Mouse (Mus musculus) kidney, adult 2 months (tissue): ENCODE data around the gene Nr1h4. TPM values are rescaled to one million over a fixed set of nuclear protein-coding genes. Genes with fewer than 3 reads are reported as not detected.

Source experiments
- DNase-seq: peaks from one replicate; pipeline ENCODE4 v3.0.0; 2021
- H3K27ac ChIP-seq: fragments of 200-500 bp; 2 replicates; pipeline ENCODE4 v1.5.1; 2012; ENCODE audit warnings: low read depth, low read length, control low read depth, inconsistent platforms; ENCODE audit not compliant: insufficient read depth
- H3K27me3 ChIP-seq: fragments of 200-500 bp; replicated peaks from 2 replicates; pipeline ENCODE4 v1.6.1; 2012; ENCODE audit warnings: mild to moderate bottlenecking, moderate library complexity, low read length, inconsistent platforms; ENCODE audit not compliant: control insufficient read depth, insufficient read depth
- H3K36me3 ChIP-seq: fragments of 200-500 bp; 2 replicates; pipeline ENCODE4 v1.6.1; 2012; ENCODE audit warnings: mild to moderate bottlenecking, moderate library complexity, low read length, inconsistent platforms; ENCODE audit not compliant: control insufficient read depth, insufficient read depth
- H3K4me1 ChIP-seq: fragments of 200-500 bp; 2 replicates; pipeline ENCODE4 v1.6.1; 2011; ENCODE audit warnings: low read length; ENCODE audit not compliant: control insufficient read depth, insufficient read depth
- H3K4me3 ChIP-seq: fragments of 200-500 bp; 2 replicates; pipeline ENCODE4 v1.5.1; 2011; ENCODE audit warnings: mild to moderate bottlenecking, low read depth, low read length, control low read depth; ENCODE audit not compliant: insufficient read depth
- CTCF ChIP-seq: fragments of 200-500 bp; conservative IDR thresholded peaks from 2 replicates; pipeline ENCODE4 v1.5.1; 2011; ENCODE audit warnings: low read depth, mild to moderate bottlenecking, control low read depth, low read length, moderate library complexity, mixed read lengths; ENCODE audit not compliant: insufficient read depth, insufficient read length
- POLR2A ChIP-seq: fragments of 200-500 bp; IDR thresholded peaks from one replicate; pipeline ENCODE4 v1.6.1; 2011; ENCODE audit warnings: low read depth, low read length, control low read depth
- WGBS: fragments of 180-500 bp; shearing (Covaris S2); methylation state at CpG from one replicate; pipeline ENCODE4 v1.1.7; 2018; 5-methylcytosine and 5-hydroxymethylcytosine counted together
- polyA plus RNA-seq: library from polyadenylated mRNA; depleted of rRNA; stranded (reverse); fragments of >200 nt; gene quantifications from 2 replicates; pipeline ENCODE4 v1.2.3, GENCODE M21; 2012

Gene Nr1h4
- polyA plus RNA-seq, 1 experiment: 59.2 TPM

GRCm38 (mm10) chr10:89482142-89482681 lies 51.2 kb downstream of the Nr1h4 start:
- 65% methylated on average over 10 of the region's 10 CpGs for WGBS
- peaks cover 14% of the 10 kb centered on the region for H3K36me3 ChIP-seq
- TF ChIP-seq CTCF (no peak), POLR2A (no peak)
- H3K4me3 ChIP-seq: no peak overlapping the region
- H3K27ac ChIP-seq: no peak overlapping the region
- peaks cover 4% of the 10 kb centered on the region; the same call in 1 of the 2 replicates for H3K4me1 ChIP-seq
- no peak for DNase-seq
- no peaks in the 10 kb centered on the region for H3K27me3 ChIP-seq

DNA sequence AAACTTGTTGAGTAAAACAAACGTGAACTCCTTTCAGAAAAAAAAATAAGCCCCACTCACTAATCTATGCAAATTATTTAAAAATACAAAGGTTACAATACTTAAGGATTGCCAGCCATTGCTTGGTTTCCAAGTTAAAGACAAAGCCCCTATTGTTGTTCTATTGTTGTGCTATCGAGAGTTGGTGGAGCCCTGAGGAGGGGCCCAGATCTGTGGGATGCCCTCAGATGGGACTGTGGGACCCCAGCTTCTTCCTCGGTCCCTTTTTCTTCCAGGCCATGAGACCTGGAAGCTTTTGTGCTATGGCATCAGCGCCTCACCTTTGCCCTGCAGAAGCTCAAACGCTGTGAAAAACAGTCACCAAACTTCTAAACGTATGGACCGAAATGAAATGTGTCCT lies 51.7 kb downstream of the Nr1h4 start:
- H3K36me3 ChIP-seq: peaks cover 14% of the 10 kb centered on the region
- peaks cover 4% of the 10 kb centered on the region; the same call in 1 of the 2 replicates for H3K4me1 ChIP-seq
- H3K4me3 ChIP-seq: no peak overlapping the region
- no peak for DNase-seq
- no peak overlapping the region for H3K27ac ChIP-seq
- 64% methylated on average over 7 of the region's 7 CpGs for WGBS
- TF ChIP-seq CTCF (no peak), POLR2A (no peak)
- no peaks in the 10 kb centered on the region for H3K27me3 ChIP-seq

DNA sequence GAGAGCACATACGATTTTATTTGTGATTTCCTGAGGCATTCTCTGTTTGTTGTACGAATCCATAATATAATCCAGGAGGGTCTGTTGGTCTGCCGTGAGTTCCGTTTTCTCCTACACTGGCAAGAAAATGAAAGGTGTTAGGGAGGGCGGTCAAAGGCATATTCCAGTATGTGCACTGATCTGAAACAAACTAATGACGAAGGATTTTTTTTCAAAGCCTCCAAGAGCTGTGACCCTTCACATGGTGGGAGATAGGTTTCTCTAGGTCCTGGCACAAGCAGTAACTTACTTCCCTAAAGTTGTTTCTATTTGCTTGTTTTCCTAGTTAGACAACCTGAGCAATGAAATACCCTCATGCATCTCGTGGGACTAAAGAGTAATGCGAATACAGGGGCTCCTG lies 54.6 kb downstream of the Nr1h4 start:
- no peak for TF ChIP-seq POLR2A
- no peak for TF ChIP-seq CTCF
- peak; percentile 66 for DNase-seq
- Histone ChIP-seq H3K4me1 (peaks cover 4% of the 10 kb centered on the region; the same call in 1 of the 2 replicates), H3K4me3 (no peak overlapping the region), H3K27ac (peak overlapping the region; percentile 69), H3K27me3 (no peaks in the 10 kb centered on the region), H3K36me3 (peaks cover 17% of the 10 kb centered on the region)
- WGBS: 45% methylated on average over 8 of the region's 8 CpGs

DNA sequence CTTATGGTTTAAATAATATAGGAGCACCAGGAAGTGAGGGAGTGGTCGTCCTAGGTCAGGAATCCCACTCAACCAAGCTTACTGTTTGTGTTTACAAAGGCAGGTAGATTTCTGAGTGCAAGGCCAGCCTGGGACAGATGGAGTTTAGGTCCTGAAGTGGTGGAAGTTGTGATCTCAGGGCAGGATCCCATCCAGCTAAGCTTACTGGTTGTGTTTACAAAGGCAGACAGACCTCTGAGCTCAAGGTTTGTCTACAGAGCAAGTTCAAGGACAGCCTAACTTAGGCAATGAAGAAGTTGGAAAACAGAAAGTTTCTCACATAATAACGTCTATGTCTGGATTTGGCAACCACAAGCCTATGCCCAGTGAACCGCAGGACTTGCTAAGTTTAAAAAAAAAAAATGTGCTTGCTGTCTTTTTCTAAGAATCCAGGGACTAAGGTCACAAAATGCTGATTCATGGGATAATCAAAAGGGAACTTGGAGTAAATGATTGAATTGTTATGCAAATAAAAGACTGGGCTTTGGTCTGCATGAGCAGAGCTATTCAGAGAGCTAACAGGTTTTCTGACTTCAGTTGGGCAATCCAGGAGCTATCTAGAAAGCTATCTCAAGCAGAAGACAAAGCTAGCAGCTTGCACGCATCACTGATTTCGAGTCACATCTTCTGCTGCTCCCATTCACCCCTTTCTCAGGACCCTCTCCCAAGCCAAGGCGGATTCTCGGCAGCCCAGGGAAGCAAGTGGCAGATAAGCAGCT lies 62.6 kb downstream of the Nr1h4 start:
- DNase-seq: peak; percentile 89
- peaks cover 13% of the 10 kb centered on the region; the same call in 1 of the 2 replicates for H3K4me1 ChIP-seq
- no peak for TF ChIP-seq CTCF
- peak; percentile 64 for TF ChIP-seq POLR2A
- H3K36me3 ChIP-seq: peaks cover 8% of the 10 kb centered on the region
- H3K27ac ChIP-seq: peak overlapping the region; percentile 84
- WGBS: 61% methylated on average over 7 of the region's 7 CpGs
- no peaks in the 10 kb centered on the region for H3K27me3 ChIP-seq
- H3K4me3 ChIP-seq: no peak overlapping the region

- Histone ChIP-seq H3K4me1 (peaks cover 9% of the 10 kb centered on the region; the same call in 1 of the 2 replicates), H3K27ac (peak overlapping the region; percentile 88; the same call in 1 of the 2 replicates), H3K36me3 (peaks cover 7% of the 10 kb centered on the region; the same call in 1 of the 2 replicates), H3K27me3 (no peaks in the 10 kb centered on the region), H3K4me3 (no peak overlapping the region)
- TF ChIP-seq CTCF: no peak
- no peak for TF ChIP-seq POLR2A
- 73% methylated on average over 4 of the region's 4 CpGs for WGBS
- DNase-seq: peak; percentile 83
Observed at GRCm38 (mm10) chr10:89464760-89465405, 68.5 kb downstream of the Nr1h4 start.

GRCm38 (mm10) chr10:89462890-89463289 lies 70.5 kb downstream of the Nr1h4 start:
- H3K4me1 ChIP-seq: peaks cover 4% of the 10 kb centered on the region; the same call in 1 of the 2 replicates
- H3K27ac ChIP-seq: peak overlapping the region; percentile 65
- no peaks in the 10 kb centered on the region for H3K27me3 ChIP-seq
- peaks cover 11% of the 10 kb centered on the region; the same call in 1 of the 2 replicates for H3K36me3 ChIP-seq
- WGBS: 60% methylated on average over 11 of the region's 11 CpGs
- TF ChIP-seq POLR2A: no peak
- no peak for TF ChIP-seq CTCF
- DNase-seq: no peak
- H3K4me3 ChIP-seq: no peak overlapping the region

DNA sequence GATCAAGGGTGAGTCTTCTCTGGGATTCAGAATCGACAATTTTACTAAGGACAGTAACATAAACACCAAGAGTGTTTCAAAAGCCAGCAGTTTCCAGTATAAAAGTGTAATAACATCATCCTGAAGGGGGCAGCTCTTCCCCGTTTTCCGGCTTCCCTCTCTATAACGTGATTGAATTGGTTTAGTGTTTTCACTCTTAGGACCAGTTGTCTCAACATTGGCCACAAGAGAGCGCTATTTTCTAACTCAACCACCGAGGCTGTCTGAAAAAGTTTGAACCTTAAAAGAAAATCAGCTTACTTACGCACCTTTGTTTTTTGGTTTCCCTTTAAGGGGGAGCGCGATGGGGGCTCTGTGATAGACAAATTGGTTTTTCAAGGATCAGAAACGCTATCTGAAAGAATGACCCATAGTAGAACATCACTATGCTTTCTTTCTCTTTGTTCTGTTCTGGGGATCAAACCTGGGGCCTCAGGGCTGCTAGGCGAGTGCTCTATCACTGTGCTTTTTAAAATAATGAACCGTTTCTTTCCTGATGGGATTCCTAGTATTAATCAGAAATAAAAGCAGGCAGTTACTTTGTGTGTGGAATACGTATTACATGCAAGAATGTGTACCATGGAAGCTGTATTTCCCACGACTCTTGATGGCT lies 71.4 kb downstream of the Nr1h4 start:
- Histone ChIP-seq H3K36me3 (peaks cover 11% of the 10 kb centered on the region; the same call in 1 of the 2 replicates), H3K27ac (no peak overlapping the region), H3K27me3 (no peaks in the 10 kb centered on the region), H3K4me3 (no peak overlapping the region), H3K4me1 (no peaks in the 10 kb centered on the region; the same call in 1 of the 2 replicates)
- WGBS: 19% methylated on average over 14 of the region's 14 CpGs
- no peak for TF ChIP-seq POLR2A
- peak; percentile 35 for TF ChIP-seq CTCF
- peak; percentile 85 for DNase-seq
